Mouse (Mus musculus) intestine, embryonic 14.5 days (tissue): ENCODE results near the gene Med18. TPM values are rescaled to one million over a fixed set of nuclear protein-coding genes. Genes with fewer than 3 reads are reported as not detected.

ENCODE experiments used
- ATAC-seq: fragments of 200-750 bp; cut with Nextera tagmentation; replicated peaks from 2 replicates; pipeline ENCODE4 v1.8.0; 2017; ENCODE audit warnings: low read depth, moderate number of reproducible peaks, moderate TSS enrichment, moderate library complexity; ENCODE audit not compliant: low FRiP score, low TSS enrichment
- DNase-seq: peaks from one replicate; pipeline ENCODE4 v3.0.0-alpha.2; 2018; ENCODE audit warnings: low spot score
- H3K27ac ChIP-seq: fragments of 300-500 bp; sonication (generic); 2 replicates; pipeline ENCODE4 v1.5.1; 2014; ENCODE audit warnings: low read depth, mild to moderate bottlenecking, control low read depth
- H3K27me3 ChIP-seq: fragments of 300-500 bp; sonication (generic); replicated peaks from 2 replicates; pipeline ENCODE4 v1.6.1; 2014; ENCODE audit warnings: low read length, control low read depth; ENCODE audit not compliant: control insufficient read depth, insufficient read depth
- H3K36me3 ChIP-seq: fragments of 300-500 bp; sonication (generic); 2 replicates; pipeline ENCODE4 v1.6.1; 2014; ENCODE audit warnings: low read length, control low read depth; ENCODE audit not compliant: control insufficient read depth, insufficient read depth
- H3K4me1 ChIP-seq: fragments of 300-500 bp; sonication (generic); replicated peaks from 2 replicates; pipeline ENCODE4 v1.6.1; 2014; ENCODE audit warnings: low read length, control low read depth, mixed read lengths; ENCODE audit not compliant: control insufficient read depth, insufficient read depth
- H3K4me2 ChIP-seq: fragments of 300-500 bp; sonication (generic); 2 replicates; pipeline ENCODE4 v1.6.1; 2014; ENCODE audit warnings: low read length
- H3K4me3 ChIP-seq: fragments of 300-500 bp; sonication (generic); 2 replicates; pipeline ENCODE4 v1.5.1; 2014; ENCODE audit warnings: low read depth, low read length, control low read depth, mixed read lengths
- H3K9ac ChIP-seq: fragments of 300-500 bp; sonication (generic); 2 replicates; pipeline ENCODE4 v1.6.1; 2014; ENCODE audit warnings: mild to moderate bottlenecking, low read length
- H3K9me3 ChIP-seq: fragments of 300-500 bp; sonication (generic); 2 replicates; pipeline ENCODE4 v1.6.1; 2016; ENCODE audit warnings: low read length, control low read depth; ENCODE audit not compliant: control insufficient read depth
- WGBS: fragments of 180-500 bp; shearing (Covaris S2); extraction: QIAGEN DNeasy Blood & Tissue Kit; methylation state at CpG from one replicate; pipeline ENCODE4 v1.1.7; 2014; 5-methylcytosine and 5-hydroxymethylcytosine counted together
- polyA plus RNA-seq: library from polyadenylated mRNA; unstranded; fragments of >200 nt; fragmentation: Nextera tagmentation; extraction: Ambion mirVana; gene quantifications from 2 replicates; pipeline ENCODE4 v1.2.1, GENCODE M21; 2014

The Med18 gene
- polyA plus RNA-seq, 1 experiment from 2014 or later, result 11.4 TPM

DNA sequence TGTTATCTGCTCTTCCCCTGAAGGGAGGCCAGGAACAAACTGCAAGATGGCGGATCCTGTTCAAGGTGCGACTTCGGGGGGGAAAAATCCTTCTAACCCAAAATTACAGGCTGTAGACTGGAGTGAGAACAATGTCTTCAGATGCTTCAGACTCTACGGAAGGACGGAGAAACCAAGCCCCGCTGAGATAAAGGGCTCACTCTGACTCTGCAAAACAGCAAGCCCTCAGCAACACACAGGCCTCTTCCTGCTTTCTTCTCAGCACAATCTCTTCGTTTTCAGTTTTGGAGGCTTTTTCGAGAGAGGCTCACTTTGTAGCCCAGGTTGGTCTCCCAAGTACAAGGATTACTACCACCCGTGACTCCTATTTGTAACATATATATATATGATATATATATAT lies 9.7 kb upstream of the Med18 start:
- DNase-seq, result no peak
- Histone ChIP-seq H3K27me3 (no peaks in the 10 kb centered on the region), H3K9me3 (no peaks in the 10 kb centered on the region), H3K4me3 (no peak overlapping the region), H3K9ac (no peak overlapping the region), H3K4me2 (no peak overlapping the region), H3K4me1 (no peaks in the 10 kb centered on the region), H3K36me3 (no peaks in the 10 kb centered on the region), H3K27ac (no peak overlapping the region)
- ATAC-seq, result no peak
- WGBS, result 89% methylated on average over 9 of the region's 9 CpGs

DNA sequence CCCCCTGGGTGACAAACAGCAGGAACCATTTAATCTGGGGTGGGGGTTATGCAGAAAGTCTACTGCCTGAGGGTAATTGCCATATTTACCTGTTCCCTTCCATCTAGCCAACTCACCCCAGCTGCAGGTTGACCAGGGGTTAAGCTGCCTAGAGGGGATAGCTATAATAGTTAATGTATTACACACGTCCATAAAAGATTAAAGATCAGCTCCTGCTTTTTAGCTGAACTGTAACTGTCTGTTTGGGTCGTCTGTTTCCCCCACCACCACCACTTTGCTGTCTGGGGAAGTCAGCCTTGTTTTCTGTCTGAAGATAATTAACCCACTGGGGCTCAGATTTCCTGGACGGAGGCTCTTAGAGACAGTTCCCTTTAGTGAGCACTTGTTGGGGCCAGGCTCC lies 6.2 kb upstream of the Med18 start:
- peak; percentile 76; the same call in 1 of the 2 replicates for ATAC-seq
- H3K27ac ChIP-seq, result peak overlapping the region; percentile 2; the same call in 1 of the 2 replicates
- H3K27me3 ChIP-seq, result no peaks in the 10 kb centered on the region
- no peak overlapping the region for H3K4me3 ChIP-seq
- no peaks in the 10 kb centered on the region for H3K4me1 ChIP-seq
- DNase-seq, result peak; percentile 62
- H3K9me3 ChIP-seq, result no peaks in the 10 kb centered on the region
- no peak overlapping the region for H3K4me2 ChIP-seq
- H3K36me3 ChIP-seq, result no peaks in the 10 kb centered on the region
- H3K9ac ChIP-seq, result no peak overlapping the region
- 8% methylated on average over 3 of the region's 3 CpGs for WGBS

DNA sequence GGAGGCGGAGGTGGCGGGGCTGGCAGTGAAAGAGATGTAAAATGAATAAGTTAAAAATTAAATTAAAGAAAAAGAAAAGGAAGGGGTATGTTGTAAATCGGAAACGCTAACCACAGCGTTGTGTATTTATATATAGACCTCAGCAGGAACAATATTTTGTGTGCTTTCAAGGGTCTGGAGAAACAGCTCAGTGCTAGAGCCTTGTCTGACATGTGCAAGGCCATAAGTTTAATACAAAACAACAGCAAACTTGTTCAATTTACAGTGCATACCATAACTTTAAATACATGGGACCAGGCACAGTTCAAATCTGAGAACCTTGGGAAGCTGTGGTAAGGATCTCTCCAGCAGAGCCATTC lies 513 bp upstream of the Med18 start:
- Histone ChIP-seq H3K27ac (no peak overlapping the region), H3K9me3 (no peaks in the 10 kb centered on the region), H3K27me3 (no peaks in the 10 kb centered on the region), H3K9ac (peak overlapping the region; percentile 86), H3K4me1 (peaks cover 8% of the 10 kb centered on the region), H3K36me3 (peaks cover 22% of the 10 kb centered on the region), H3K4me3 (peak overlapping the region; percentile 83), H3K4me2 (peak overlapping the region; percentile 77)
- DNase-seq (no peak), ATAC-seq (no peak)
- WGBS, result under 1% methylated on average over 5 of the region's 5 CpGs

DNA sequence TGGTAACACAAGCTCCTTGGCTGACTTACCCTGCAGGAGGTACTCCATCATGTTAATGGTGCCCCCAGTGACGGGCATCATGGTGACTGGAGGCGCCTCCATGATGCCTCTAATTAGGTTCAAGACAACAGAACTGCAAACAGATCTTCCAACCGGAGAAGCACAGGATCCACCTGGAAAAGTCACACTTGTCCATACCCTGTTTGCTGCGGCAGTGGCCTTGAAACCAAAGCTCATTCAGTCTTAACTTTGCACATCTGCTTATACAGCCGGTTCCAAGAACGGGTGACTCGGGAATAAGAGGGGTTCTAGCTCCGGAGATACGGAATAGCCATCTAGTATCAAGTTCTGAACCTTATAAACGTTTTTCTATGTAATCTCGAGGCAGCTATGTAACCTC lies 885 bp downstream of the Med18 start:
- H3K4me3 ChIP-seq, result peak overlapping the region; percentile 83
- H3K4me2 ChIP-seq, result peak overlapping the region; percentile 77
- H3K27ac ChIP-seq, result no peak overlapping the region
- 8% methylated on average over 11 of the region's 11 CpGs for WGBS
- peak overlapping the region; percentile 86 for H3K9ac ChIP-seq
- no peaks in the 10 kb centered on the region for H3K27me3 ChIP-seq
- ATAC-seq, result no peak
- H3K36me3 ChIP-seq, result peaks cover 35% of the 10 kb centered on the region
- H3K4me1 ChIP-seq, result peaks cover 8% of the 10 kb centered on the region
- H3K9me3 ChIP-seq, result no peaks in the 10 kb centered on the region
- DNase-seq, result peak; percentile 59

DNA sequence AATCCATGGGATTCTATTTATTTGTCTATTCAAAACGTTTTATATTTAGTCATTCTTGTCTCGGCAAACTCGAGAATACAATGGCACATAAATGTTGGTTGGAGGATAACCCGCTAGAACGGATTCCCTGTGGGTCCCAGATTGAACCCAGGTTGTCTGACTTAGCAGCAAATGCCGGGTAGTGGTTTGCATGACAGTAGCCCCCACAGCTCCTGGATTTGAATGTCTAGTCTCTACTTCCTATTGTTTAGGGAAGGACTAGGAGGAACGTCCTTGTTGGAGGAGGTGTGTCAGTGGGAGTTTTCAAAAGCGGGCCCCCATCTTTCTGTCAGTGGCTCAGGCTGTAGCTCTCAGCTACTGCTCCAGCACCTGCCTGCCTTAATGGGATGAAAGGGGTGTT lies 3.5 kb downstream of the Med18 start:
- H3K9me3 ChIP-seq, result no peaks in the 10 kb centered on the region
- no peaks in the 10 kb centered on the region for H3K27me3 ChIP-seq
- no peak for DNase-seq
- H3K4me2 ChIP-seq, result no peak overlapping the region
- peaks cover 8% of the 10 kb centered on the region for H3K4me1 ChIP-seq
- WGBS, result 84% methylated on average over 8 of the region's 8 CpGs
- H3K9ac ChIP-seq, result no peak overlapping the region
- H3K4me3 ChIP-seq, result no peak overlapping the region
- H3K36me3 ChIP-seq, result peaks cover 46% of the 10 kb centered on the region
- ATAC-seq, result no peak
- H3K27ac ChIP-seq, result no peak overlapping the region

DNA sequence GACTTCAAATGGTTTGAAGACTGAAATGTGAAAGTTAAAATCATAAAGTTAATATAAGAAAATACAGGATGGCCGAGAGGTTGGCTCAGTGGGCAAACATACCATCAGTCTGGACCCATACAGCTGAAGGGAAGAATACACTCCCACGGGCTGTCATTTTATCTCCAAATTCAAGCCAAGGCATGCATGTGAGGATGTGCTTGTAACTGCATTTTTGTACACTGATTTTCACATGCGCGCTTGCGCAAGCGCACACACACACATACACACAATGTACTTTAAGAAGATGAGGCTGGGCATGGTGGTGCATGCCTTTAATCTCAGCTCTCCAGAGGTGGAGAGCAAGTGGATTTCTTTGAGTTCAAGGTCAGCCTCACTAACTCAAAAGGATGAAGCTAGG lies 8.2 kb downstream of the Med18 start:
- no peaks in the 10 kb centered on the region for H3K27me3 ChIP-seq
- 89% methylated on average over 6 of the region's 6 CpGs for whole genome bisulfite sequencing
- no peak overlapping the region for H3K4me3 ChIP-seq
- ATAC-seq (no peak), DNase-seq (no peak)
- H3K36me3 ChIP-seq, result peaks cover 37% of the 10 kb centered on the region
- H3K27ac ChIP-seq, result peak overlapping the region; percentile 44; the same call in 1 of the 2 replicates
- H3K4me1 ChIP-seq, result no peaks in the 10 kb centered on the region
- no peak overlapping the region for H3K4me2 ChIP-seq
- no peaks in the 10 kb centered on the region for H3K9me3 ChIP-seq
- H3K9ac ChIP-seq, result no peak overlapping the region

DNA sequence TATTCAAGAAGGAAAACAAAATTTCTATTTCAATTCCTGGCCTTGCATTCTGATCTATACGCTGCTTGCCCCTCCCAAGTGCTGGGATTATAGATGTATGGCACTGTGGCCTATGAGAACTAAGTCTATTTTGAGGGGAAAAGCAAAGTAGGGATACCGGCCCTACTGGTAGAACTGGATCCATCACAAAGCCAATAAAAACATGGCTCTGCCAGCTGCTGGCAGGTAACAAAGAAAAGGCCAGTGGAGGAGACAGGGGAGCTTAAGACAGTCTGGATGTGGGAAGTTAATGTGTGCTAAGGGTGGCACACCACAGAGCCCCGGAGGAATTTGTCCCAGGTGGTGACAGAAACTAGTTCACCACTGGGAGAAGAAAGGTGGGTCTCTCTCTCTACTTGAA lies 8.6 kb downstream of the Med18 start:
- DNase-seq (peak; percentile 66), ATAC-seq (peak; percentile 58; the same call in 1 of the 2 replicates)
- no peak overlapping the region for H3K9ac ChIP-seq

DNA sequence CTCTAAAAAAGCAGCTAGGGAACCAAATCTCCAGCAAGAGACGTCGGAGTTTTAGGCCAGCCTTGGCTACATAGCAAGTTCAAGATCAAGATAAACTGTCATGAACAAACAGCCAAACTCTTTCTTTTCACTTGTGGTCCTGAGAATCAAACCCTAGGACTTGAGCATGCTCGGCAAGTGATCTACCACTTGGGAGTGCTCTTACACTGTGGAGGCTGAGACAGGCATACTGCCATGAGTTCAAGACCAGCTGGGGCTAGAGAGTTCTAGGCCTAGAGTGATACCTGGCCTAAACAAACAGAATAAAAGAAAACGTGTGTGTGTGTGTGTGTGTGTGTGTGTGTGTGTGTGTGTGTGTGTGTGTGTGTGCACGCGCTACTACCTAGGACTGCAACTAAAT lies 9.5 kb downstream of the Med18 start:
- Histone ChIP-seq H3K9me3 (no peaks in the 10 kb centered on the region), H3K36me3 (peaks cover 23% of the 10 kb centered on the region), H3K4me3 (no peak overlapping the region), H3K9ac (no peak overlapping the region), H3K27ac (no peak overlapping the region), H3K4me1 (no peaks in the 10 kb centered on the region), H3K4me2 (no peak overlapping the region), H3K27me3 (no peaks in the 10 kb centered on the region)
- no peak for ATAC-seq
- no peak for DNase-seq
- WGBS, result 81% methylated on average over 6 of the region's 6 CpGs

More for the DNA sequence above, 8.6 kb downstream of the Med18 start:
- Histone ChIP-seq H3K27ac (peak overlapping the region; percentile 44; the same call in 1 of the 2 replicates), H3K4me1 (no peaks in the 10 kb centered on the region), H3K4me3 (no peak overlapping the region), H3K27me3 (no peaks in the 10 kb centered on the region), H3K4me2 (no peak overlapping the region), H3K9me3 (no peaks in the 10 kb centered on the region), H3K36me3 (peaks cover 32% of the 10 kb centered on the region)
- 64% methylated on average over 3 of the region's 3 CpGs for WGBS

DNA sequence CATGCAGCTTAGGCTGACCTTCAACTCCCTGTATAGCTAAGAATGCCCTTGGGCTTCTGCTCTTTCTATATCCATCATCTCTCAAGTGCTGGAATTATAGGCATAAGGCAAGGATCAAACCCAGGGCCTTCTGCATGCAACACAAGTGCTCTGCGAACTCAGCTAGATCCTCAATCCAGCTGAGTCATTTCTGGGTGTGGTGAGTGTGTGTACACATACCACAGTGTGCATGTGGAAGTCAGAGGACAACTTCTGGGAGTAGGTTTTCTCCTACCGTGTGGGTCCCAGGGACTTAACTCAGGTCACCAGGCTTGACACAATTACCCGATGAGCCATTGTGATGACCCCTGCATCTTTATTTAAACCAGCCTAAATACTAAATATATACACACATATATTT lies 13.9 kb downstream of the Med18 start:
- H3K9ac ChIP-seq, result no peak overlapping the region
- DNase-seq (no peak), ATAC-seq (no peak)
- no peaks in the 10 kb centered on the region for H3K27me3 ChIP-seq
- H3K4me2 ChIP-seq, result no peak overlapping the region
- no peaks in the 10 kb centered on the region for H3K4me1 ChIP-seq
- H3K4me3 ChIP-seq, result no peak overlapping the region
- no peaks in the 10 kb centered on the region for H3K36me3 ChIP-seq
- whole genome bisulfite sequencing, result 83% methylated on average over 3 of the region's 3 CpGs
- H3K27ac ChIP-seq, result no peak overlapping the region
- H3K9me3 ChIP-seq, result no peaks in the 10 kb centered on the region
